Mouse (Mus musculus) lung, embryonic 15.5 days (tissue): ENCODE results near the gene Yy1. TPM values are rescaled to one million over a fixed set of nuclear protein-coding genes. Genes with fewer than 3 reads are reported as not detected.

Experiments used
- ATAC-seq: fragments of 200-750 bp; cut with Nextera tagmentation; 2 replicates; pipeline ENCODE4 v1.8.0; 2017; ENCODE audit warnings: moderate number of reproducible peaks, borderline replicate concordance; ENCODE audit not compliant: low FRiP score, low TSS enrichment; ENCODE audit errors: extremely low read depth
- H3K27ac ChIP-seq: fragments of 300-500 bp; sonication (generic); 2 replicates; pipeline ENCODE4 v1.5.1; 2015; ENCODE audit warnings: moderate library complexity, mild to moderate bottlenecking, inconsistent platforms
- H3K27me3 ChIP-seq: fragments of 300-500 bp; sonication (generic); 2 replicates; pipeline ENCODE4 v1.6.1; 2015; ENCODE audit warnings: inconsistent platforms
- H3K36me3 ChIP-seq: fragments of 300-500 bp; sonication (generic); 2 replicates; pipeline ENCODE4 v1.6.1; 2015; ENCODE audit warnings: inconsistent platforms
- H3K4me1 ChIP-seq: fragments of 300-500 bp; sonication (generic); 2 replicates; pipeline ENCODE4 v1.6.1; 2015; ENCODE audit warnings: inconsistent platforms
- H3K4me2 ChIP-seq: fragments of 300-500 bp; sonication (generic); 2 replicates; pipeline ENCODE4 v1.6.1; 2015; ENCODE audit warnings: inconsistent platforms, mild to moderate bottlenecking, moderate library complexity
- H3K4me3 ChIP-seq: fragments of 300-500 bp; sonication (generic); 2 replicates; pipeline ENCODE4 v1.5.1; 2015; ENCODE audit warnings: mild to moderate bottlenecking, inconsistent platforms
- H3K9ac ChIP-seq: fragments of 300-500 bp; sonication (generic); 2 replicates; pipeline ENCODE4 v1.6.1; 2015; ENCODE audit warnings: inconsistent platforms
- H3K9me3 ChIP-seq: fragments of 300-500 bp; sonication (generic); 2 replicates; pipeline ENCODE4 v1.6.1; 2016; ENCODE audit warnings: inconsistent platforms
- WGBS: fragments of 180-500 bp; shearing (Covaris S2); methylation state at CpG from one replicate; pipeline ENCODE4 v1.1.7; 2015; 5-methylcytosine and 5-hydroxymethylcytosine counted together
- polyA plus RNA-seq: library from polyadenylated mRNA; unstranded; fragments of >200 nt; fragmentation: Nextera tagmentation; extraction: Ambion mirVana; gene quantifications from 2 replicates; pipeline ENCODE4 v1.2.1, GENCODE M21; 2015

Yy1 gene
- polyA plus RNA-seq, 1 experiment from 2014 or later: 21.6 TPM

GRCm38 (mm10) chr12:108812463-108812862, 19.7 kb downstream of the Yy1 start:
- H3K4me2 ChIP-seq: no peak overlapping the region
- peaks cover 29% of the 10 kb centered on the region for H3K36me3 ChIP-seq
- no peak overlapping the region for H3K4me3 ChIP-seq
- H3K4me1 ChIP-seq: 0 out of 2 replicates have a peak, but pooled peaks cover 2% of the 10 kb centered on the region
- no peaks in the 10 kb centered on the region for H3K27me3 ChIP-seq
- no peaks in the 10 kb centered on the region for H3K9me3 ChIP-seq
- ATAC-seq: no peak
- no peak overlapping the region for H3K9ac ChIP-seq
- 83% methylated on average over 6 of the region's 6 CpGs for WGBS
- no peak overlapping the region for H3K27ac ChIP-seq

DNA sequence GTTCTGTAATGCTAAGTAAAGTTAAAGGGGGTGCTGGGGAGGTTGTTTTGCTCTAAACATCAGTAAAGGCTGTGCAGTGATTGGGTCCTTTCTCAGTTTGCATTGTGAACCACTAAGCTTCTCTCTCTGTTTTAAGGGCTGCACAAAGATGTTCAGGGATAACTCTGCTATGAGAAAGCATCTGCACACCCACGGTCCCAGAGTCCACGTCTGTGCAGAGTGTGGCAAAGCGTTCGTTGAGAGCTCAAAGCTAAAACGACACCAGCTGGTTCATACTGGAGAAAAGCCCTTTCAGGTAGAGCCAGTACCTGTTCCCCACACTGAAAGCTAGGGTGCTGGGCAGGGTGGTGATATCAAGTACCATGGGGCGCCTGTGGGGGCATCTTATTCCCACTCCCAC, 21.7 kb downstream of the Yy1 start:
- ATAC-seq: no peak
- 86% methylated on average over 6 of the region's 6 CpGs for WGBS
- no peak overlapping the region for H3K9ac ChIP-seq
- H3K4me3 ChIP-seq: no peak overlapping the region
- H3K36me3 ChIP-seq: peaks cover 37% of the 10 kb centered on the region
- no peaks in the 10 kb centered on the region for H3K9me3 ChIP-seq
- no peak overlapping the region for H3K27ac ChIP-seq
- no peak overlapping the region for H3K4me2 ChIP-seq
- 0 out of 2 replicates have a peak, but pooled peaks cover 2% of the 10 kb centered on the region for H3K4me1 ChIP-seq
- no peaks in the 10 kb centered on the region for H3K27me3 ChIP-seq

GRCm38 (mm10) chr12:108816569-108816968, 23.8 kb downstream of the Yy1 start:
- no peak overlapping the region for H3K27ac ChIP-seq
- 0 out of 2 replicates have a peak, but pooled peaks cover 2% of the 10 kb centered on the region for H3K4me1 ChIP-seq
- no peaks in the 10 kb centered on the region for H3K9me3 ChIP-seq
- no peak overlapping the region for H3K4me2 ChIP-seq
- no peak overlapping the region for H3K9ac ChIP-seq
- no peaks in the 10 kb centered on the region for H3K27me3 ChIP-seq
- ATAC-seq: no peak
- no peak overlapping the region for H3K4me3 ChIP-seq
- WGBS: 74% methylated on average over 11 of the region's 11 CpGs
- peaks cover 37% of the 10 kb centered on the region for H3K36me3 ChIP-seq

GRCm38 (mm10) chr12:108820461-108820860, 27.7 kb downstream of the Yy1 start:
- no peak overlapping the region for H3K4me2 ChIP-seq
- H3K9me3 ChIP-seq: no peaks in the 10 kb centered on the region
- ATAC-seq: no peak
- peaks cover 22% of the 10 kb centered on the region for H3K36me3 ChIP-seq
- H3K27me3 ChIP-seq: no peaks in the 10 kb centered on the region
- 85% methylated on average over 4 of the region's 4 CpGs for WGBS
- no peak overlapping the region for H3K4me3 ChIP-seq
- H3K4me1 ChIP-seq: no peaks in the 10 kb centered on the region
- no peak overlapping the region for H3K9ac ChIP-seq
- H3K27ac ChIP-seq: no peak overlapping the region

- H3K36me3 ChIP-seq: peaks cover 6% of the 10 kb centered on the region; the same call in 1 of the 2 replicates
- no peak for ATAC-seq
- H3K9me3 ChIP-seq: no peaks in the 10 kb centered on the region
- no peak overlapping the region for H3K27ac ChIP-seq
- 40% methylated on average over 8 of the region's 8 CpGs for WGBS
- no peak overlapping the region for H3K9ac ChIP-seq
- no peaks in the 10 kb centered on the region for H3K4me1 ChIP-seq
- H3K4me2 ChIP-seq: no peak overlapping the region
- H3K4me3 ChIP-seq: no peak overlapping the region
- H3K27me3 ChIP-seq: no peaks in the 10 kb centered on the region
Observed at GRCm38 (mm10) chr12:108823036-108823435, 30.3 kb downstream of the Yy1 start.

GRCm38 (mm10) chr12:108824225-108824874, 31.6 kb downstream of the Yy1 start:
- Histone ChIP-seq H3K4me2 (no peak overlapping the region), H3K27me3 (no peaks in the 10 kb centered on the region), H3K36me3 (no peaks in the 10 kb centered on the region), H3K4me1 (0 out of 2 replicates have a peak, but pooled peaks cover under 1% of the 10 kb centered on the region), H3K9me3 (no peaks in the 10 kb centered on the region), H3K4me3 (no peak overlapping the region), H3K27ac (no peak overlapping the region), H3K9ac (no peak overlapping the region)
- 88% methylated on average over 15 of the region's 15 CpGs for WGBS
- ATAC-seq: no peak

GRCm38 (mm10) chr12:108825561-108826224, 32.9 kb downstream of the Yy1 start:
- no peak overlapping the region for H3K4me2 ChIP-seq
- ATAC-seq: no peak
- no peak overlapping the region for H3K4me3 ChIP-seq
- 0 out of 2 replicates have a peak, but pooled peaks cover 5% of the 10 kb centered on the region for H3K4me1 ChIP-seq
- no peak overlapping the region for H3K27ac ChIP-seq
- no peaks in the 10 kb centered on the region for H3K27me3 ChIP-seq
- no peak overlapping the region for H3K9ac ChIP-seq
- no peaks in the 10 kb centered on the region for H3K9me3 ChIP-seq
- no peaks in the 10 kb centered on the region for H3K36me3 ChIP-seq
- WGBS: 88% methylated on average over 13 of the region's 13 CpGs

- no peak overlapping the region for H3K27ac ChIP-seq
- H3K27me3 ChIP-seq: no peaks in the 10 kb centered on the region
- H3K36me3 ChIP-seq: no peaks in the 10 kb centered on the region
- peaks cover 6% of the 10 kb centered on the region; the same call in 1 of the 2 replicates for H3K4me1 ChIP-seq
- WGBS: 92% methylated on average over 19 of the region's 19 CpGs
- peak; percentile 15; the same call in 1 of the 2 replicates for ATAC-seq
- no peaks in the 10 kb centered on the region for H3K9me3 ChIP-seq
- no peak overlapping the region for H3K4me3 ChIP-seq
- H3K9ac ChIP-seq: no peak overlapping the region
- H3K4me2 ChIP-seq: no peak overlapping the region
Observed at GRCm38 (mm10) chr12:108826282-108826957, 33.6 kb downstream of the Yy1 start.

DNA sequence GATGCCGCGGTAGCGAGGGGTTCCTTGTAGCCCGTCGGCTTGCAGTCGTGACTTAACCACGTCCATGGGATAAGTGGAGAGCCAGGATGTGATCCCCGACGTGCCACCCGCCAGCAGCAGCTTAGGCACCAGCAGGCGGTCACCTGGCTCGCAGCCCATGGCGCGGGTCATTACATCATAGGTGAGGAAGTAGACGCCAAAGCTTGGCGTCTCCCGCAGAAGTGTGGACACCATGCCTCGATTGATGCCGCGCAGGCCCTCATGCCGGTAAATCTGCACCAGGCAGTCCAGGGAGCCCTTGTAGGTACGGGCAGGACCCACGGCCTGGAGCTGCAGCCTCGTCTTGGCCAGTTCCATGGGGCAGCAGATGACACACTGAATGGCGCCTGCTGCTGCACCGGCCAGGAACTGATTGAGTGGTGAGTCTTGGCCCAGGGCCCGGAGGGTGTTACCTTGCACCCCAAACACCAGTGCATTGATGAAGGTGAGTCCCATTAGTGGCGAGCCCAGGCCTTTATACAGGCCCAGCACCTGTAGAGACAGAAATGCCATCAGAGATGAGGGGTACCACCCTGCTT, 34.3 kb downstream of the Yy1 start:
- H3K4me1 ChIP-seq: peaks cover 12% of the 10 kb centered on the region
- no peak overlapping the region for H3K4me3 ChIP-seq
- ATAC-seq: no peak
- no peaks in the 10 kb centered on the region for H3K9me3 ChIP-seq
- H3K9ac ChIP-seq: no peak overlapping the region
- no peaks in the 10 kb centered on the region for H3K27me3 ChIP-seq
- H3K36me3 ChIP-seq: no peaks in the 10 kb centered on the region
- no peak overlapping the region for H3K4me2 ChIP-seq
- 91% methylated on average over 28 of the region's 28 CpGs for WGBS
- no peak overlapping the region for H3K27ac ChIP-seq

DNA sequence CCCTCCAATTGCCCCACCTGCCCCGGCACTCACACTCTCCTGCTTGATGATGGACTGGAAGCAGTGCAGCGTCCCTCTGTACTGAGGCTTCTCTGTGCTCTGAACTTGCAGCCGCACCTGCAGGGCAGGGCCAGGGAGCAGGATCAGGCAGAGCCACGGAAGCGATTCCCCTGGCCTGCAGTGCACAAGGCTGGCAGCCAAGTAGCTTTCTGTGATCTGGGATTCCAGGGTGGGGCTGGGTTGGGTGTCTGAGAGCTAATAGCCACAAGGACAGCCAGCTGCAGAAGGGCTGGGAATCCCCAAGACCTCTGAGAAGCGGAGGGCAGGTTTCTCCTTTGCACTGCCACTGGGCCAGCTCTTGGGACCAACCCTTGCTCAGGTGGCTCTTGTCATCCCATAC, 34.9 kb downstream of the Yy1 start:
- Histone ChIP-seq H3K9me3 (no peaks in the 10 kb centered on the region), H3K4me1 (peaks cover 18% of the 10 kb centered on the region), H3K36me3 (no peaks in the 10 kb centered on the region), H3K4me2 (no peak overlapping the region), H3K4me3 (no peak overlapping the region), H3K27ac (no peak overlapping the region), H3K27me3 (no peaks in the 10 kb centered on the region), H3K9ac (no peak overlapping the region)
- no peak for ATAC-seq
- 91% methylated on average over 6 of the region's 6 CpGs for WGBS

GRCm38 (mm10) chr12:108829636-108830035, 36.9 kb downstream of the Yy1 start:
- no peak overlapping the region for H3K4me2 ChIP-seq
- WGBS: 62% methylated on average over 5 of the region's 5 CpGs

GRCm38 (mm10) chr12:108830358-108830757, 37.6 kb downstream of the Yy1 start:
- Histone ChIP-seq H3K4me2 (no peak overlapping the region), H3K9ac (no peak overlapping the region)
- no peak for ATAC-seq

More at GRCm38 (mm10) chr12:108829636-108830035, 36.9 kb downstream of the Yy1 start:
- Histone ChIP-seq H3K27me3 (no peaks in the 10 kb centered on the region), H3K4me3 (no peak overlapping the region), H3K4me1 (peaks cover 20% of the 10 kb centered on the region), H3K36me3 (no peaks in the 10 kb centered on the region), H3K9ac (no peak overlapping the region), H3K27ac (no peak overlapping the region), H3K9me3 (no peaks in the 10 kb centered on the region)
- no peak for ATAC-seq

More at GRCm38 (mm10) chr12:108830358-108830757, 37.6 kb downstream of the Yy1 start:
- Histone ChIP-seq H3K27me3 (no peaks in the 10 kb centered on the region), H3K27ac (no peak overlapping the region), H3K4me1 (peaks cover 27% of the 10 kb centered on the region), H3K9me3 (no peaks in the 10 kb centered on the region), H3K36me3 (no peaks in the 10 kb centered on the region), H3K4me3 (no peak overlapping the region)
- 66% methylated on average over 6 of the region's 6 CpGs for WGBS
